In genomic region chr3:89348911-89349868, GRCm38 (mm10) we compare ENCODE assay signal across 8 mouse cellular contexts. TPM values are rescaled to one million over a fixed set of nuclear protein-coding genes. Genes with fewer than 3 reads are reported as not detected.
DNase-seq lines count a peak whose midpoint lies in the region; ATAC-seq and TF ChIP-seq lines count a peak whose summit lies in the region.

No protein-coding gene starts in this region.

- no peak for TF ChIP-seq EP300 in liver, embryonic 14.5 days (IDR thresholded peaks at IDR 0.05; ENCODE audit: low read depth)

- DNase-seq in right cerebral cortex, postnatal 25 days: peak; percentile 40
- no peak for DNase-seq in right cerebral cortex, adult 18-20 months
- peak; percentile 74 for DNase-seq in gastrocnemius, adult 2 months
- no peak for DNase-seq in liver, embryonic 14.5 days (ENCODE audit: low read depth in 3 of 3, low spot score in 3 of 3)
- DNase-seq in frontal cortex, postnatal 25 days (ENCODE audit: low spot score in 2 of 2): no peak

- H3K27ac ChIP-seq in brown adipose tissue, adult 24 weeks (replicated peaks; ENCODE audit: low read depth, low read length): peak overlapping the region; percentile 97
- peak overlapping the region; percentile 90 for H3K27ac ChIP-seq in gastrocnemius, adult 2 months
- H3K27ac ChIP-seq in hindbrain, embryonic 16.5 days (ENCODE audit: low read depth, low read length): peak overlapping the region; percentile 90
- H3K27ac ChIP-seq in liver, embryonic 14.5 days: no peak overlapping the region
- peak overlapping the region; percentile 88 for H3K27ac ChIP-seq in neural tube, embryonic 13.5 days (replicated peaks)

- H3K36me3 ChIP-seq in hindbrain, embryonic 16.5 days (ENCODE audit: control insufficient read depth, insufficient read depth, low read length): peaks cover 7% of the 10 kb centered on the region; the same call in 1 of the 2 replicates
- H3K36me3 ChIP-seq in liver, embryonic 14.5 days (replicated peaks; ENCODE audit: control insufficient read depth, insufficient read depth, low read depth): no peaks in the 10 kb centered on the region
- peaks cover 11% of the 10 kb centered on the region; the same call in 1 of the 2 replicates for H3K36me3 ChIP-seq in neural tube, embryonic 13.5 days

- H3K9me3 ChIP-seq in hindbrain, embryonic 16.5 days (ENCODE audit: control insufficient read depth, low read length): no peaks in the 10 kb centered on the region
- no peaks in the 10 kb centered on the region for H3K9me3 ChIP-seq in liver, embryonic 14.5 days (ENCODE audit: control insufficient read depth, low read length)
- no peaks in the 10 kb centered on the region for H3K9me3 ChIP-seq in neural tube, embryonic 13.5 days

- peak overlapping the region; percentile 98 for H3K4me2 ChIP-seq in hindbrain, embryonic 16.5 days (ENCODE audit: low read length)
- peak overlapping the region; percentile 71 for H3K4me2 ChIP-seq in liver, embryonic 14.5 days (ENCODE audit: low read depth)
- H3K4me2 ChIP-seq in neural tube, embryonic 13.5 days: peak overlapping the region; percentile 95

- intact Hi-C loops in gastrocnemius, adult 2 months (cut with DNase I): loop anchor here (10.0 kb wide), 1 partner anchor 336 kb away; no protein-coding TSS in a partner anchor

- WGBS in hindbrain, embryonic 16.5 days: under 1% methylated on average over 38 of the region's 38 CpGs
- WGBS in liver, embryonic 14.5 days (ENCODE audit: insufficient replicate concordance): 3% methylated on average over 38 of the region's 38 CpGs
- WGBS in neural tube, embryonic 13.5 days: 2% methylated on average over 38 of the region's 38 CpGs

- ATAC-seq in hindbrain, embryonic 16.5 days: peak; percentile 31
- ATAC-seq in liver, embryonic 14.5 days (ENCODE audit: insufficient read depth): no peak; the same call in 1 of the 2 replicates
- peak; percentile 46 for ATAC-seq in neural tube, embryonic 13.5 days (ENCODE audit: low read depth)

- H3K27me3 ChIP-seq in hindbrain, embryonic 16.5 days (replicated peaks; ENCODE audit: control insufficient read depth, insufficient read depth, low read length): no peaks in the 10 kb centered on the region
- H3K27me3 ChIP-seq in liver, embryonic 14.5 days (ENCODE audit: control insufficient read depth, insufficient read depth, low read length): peaks cover 29% of the 10 kb centered on the region
- peaks cover 17% of the 10 kb centered on the region for H3K27me3 ChIP-seq in neural tube, embryonic 13.5 days

- no peak for TF ChIP-seq CTCF in gastrocnemius, adult 2 months (IDR thresholded peaks at IDR 0.05)
- TF ChIP-seq CTCF in liver, embryonic 14.5 days (IDR thresholded peaks at IDR 0.05; ENCODE audit: low read depth): no peak

- peak overlapping the region; percentile 85 for H3K9ac ChIP-seq in hindbrain, embryonic 16.5 days (ENCODE audit: low read depth, low read length)
- H3K9ac ChIP-seq in liver, embryonic 14.5 days (replicated peaks): no peak overlapping the region
- H3K9ac ChIP-seq in neural tube, embryonic 13.5 days: peak overlapping the region; percentile 77

- peak overlapping the region; percentile 81 for H3K4me3 ChIP-seq in brown adipose tissue, adult 24 weeks (ENCODE audit: insufficient read depth, low read depth, low read length)
- H3K4me3 ChIP-seq in gastrocnemius, adult 2 months: peak overlapping the region; percentile 94
- peak overlapping the region; percentile 82 for H3K4me3 ChIP-seq in hindbrain, embryonic 16.5 days (ENCODE audit: low read length)
- peak overlapping the region; percentile 41 to 57 for H3K4me3 ChIP-seq in liver, embryonic 14.5 days (ENCODE audit: insufficient read depth in 1 of 2, low read depth in 2 of 2, low read length in 2 of 2)
- H3K4me3 ChIP-seq in neural tube, embryonic 13.5 days: peak overlapping the region; percentile 62

- peaks cover 7% of the 10 kb centered on the region; the same call in 1 of the 2 replicates for H3K4me1 ChIP-seq in brown adipose tissue, adult 24 weeks (ENCODE audit: control insufficient read depth, insufficient read depth, insufficient read length, low read length)
- H3K4me1 ChIP-seq in hindbrain, embryonic 16.5 days (ENCODE audit: control insufficient read depth, insufficient read depth, low read depth, low read length): peaks cover 13% of the 10 kb centered on the region
- no peaks in the 10 kb centered on the region; a peak in 1 of 4 replicates for H3K4me1 ChIP-seq in liver, embryonic 14.5 days (replicated peaks; ENCODE audit: control insufficient read depth in 2 of 2, insufficient read depth in 2 of 2, low read length in 1 of 2)
- H3K4me1 ChIP-seq in neural tube, embryonic 13.5 days (replicated peaks): peaks cover 23% of the 10 kb centered on the region

RNA-seq across cellular contexts. Expression of gene Adam15, which starts 0.6 kb away (rescaled TPM):
- polyA plus RNA-seq in brown adipose tissue, adult 24 weeks (2012; ENCODE audit: insufficient read depth, insufficient read length, missing spikeins): 28.5 and 31.3 TPM in 2 replicates
- 10 to 100 TPM; 21.7 to 30.5 TPM for total RNA-seq in gastrocnemius, adult 2 months (2021)
- polyA plus RNA-seq in hindbrain, embryonic 16.5 days (2015; fragmentation: Nextera tagmentation; extraction: Ambion mirVana): 74.6 and 84.1 TPM in 2 replicates
- polyA plus RNA-seq in liver, embryonic 14.5 days (2012; rRNA removed): 6.2 TPM in 2 replicates
- 4.0 and 4.9 TPM in 2 replicates for polyA plus RNA-seq in liver, embryonic 14.5 days (2014; fragmentation: Nextera tagmentation; extraction: Ambion mirVana)
- polyA plus RNA-seq in neural tube, embryonic 13.5 days (2015; fragmentation: Nextera tagmentation; extraction: Ambion mirVana): 48.8 and 54.0 TPM in 2 replicates

RNA-seq across cellular contexts. Expression of gene Efna4, which starts 11.4 kb away (rescaled TPM):
- 1.3 TPM in 1 of 2 replicates, not detected in the other for polyA plus RNA-seq in brown adipose tissue, adult 24 weeks (2012; ENCODE audit: insufficient read depth, insufficient read length, missing spikeins)
- total RNA-seq in gastrocnemius, adult 2 months (2021): under 1 TPM; 0.15 to 0.20 TPM
- polyA plus RNA-seq in hindbrain, embryonic 16.5 days (2015; fragmentation: Nextera tagmentation; extraction: Ambion mirVana): 3.9 and 5.0 TPM in 2 replicates
- 0.81 and 0.92 TPM in 2 replicates for polyA plus RNA-seq in liver, embryonic 14.5 days (2012; rRNA removed)
- polyA plus RNA-seq in liver, embryonic 14.5 days (2014; fragmentation: Nextera tagmentation; extraction: Ambion mirVana): 0.62 and 0.78 TPM in 2 replicates
- 8.5 and 10.7 TPM in 2 replicates for polyA plus RNA-seq in neural tube, embryonic 13.5 days (2015; fragmentation: Nextera tagmentation; extraction: Ambion mirVana)

RNA-seq across cellular contexts. Expression of gene Dcst2, which starts 12.6 kb away (rescaled TPM):
- polyA plus RNA-seq in brown adipose tissue, adult 24 weeks (2012; ENCODE audit: insufficient read depth, insufficient read length, missing spikeins): 1.2 and 1.6 TPM in 2 replicates
- not detected for total RNA-seq in gastrocnemius, adult 2 months (2021)
- polyA plus RNA-seq in hindbrain, embryonic 16.5 days (2015; fragmentation: Nextera tagmentation; extraction: Ambion mirVana): 0.10 and 0.11 TPM in 2 replicates
- 0.02 and 0.03 TPM in 2 replicates for polyA plus RNA-seq in liver, embryonic 14.5 days (2012; rRNA removed)
- polyA plus RNA-seq in liver, embryonic 14.5 days (2014; fragmentation: Nextera tagmentation; extraction: Ambion mirVana): 0.04 TPM in 1 of 2 replicates, not detected in the other
- 0.17 TPM in 1 of 2 replicates, not detected in the other for polyA plus RNA-seq in neural tube, embryonic 13.5 days (2015; fragmentation: Nextera tagmentation; extraction: Ambion mirVana)

RNA-seq across cellular contexts. Expression of gene Dcst1, which starts 15.9 kb away (rescaled TPM):
- 0.75 TPM in 1 of 2 replicates, not detected in the other for polyA plus RNA-seq in brown adipose tissue, adult 24 weeks (2012; ENCODE audit: insufficient read depth, insufficient read length, missing spikeins)
- not detected for total RNA-seq in gastrocnemius, adult 2 months (2021)
- polyA plus RNA-seq in hindbrain, embryonic 16.5 days (2015; fragmentation: Nextera tagmentation; extraction: Ambion mirVana): 0.66 and 1.1 TPM in 2 replicates
- polyA plus RNA-seq in liver, embryonic 14.5 days (2012; rRNA removed): 0.03 TPM in 1 of 2 replicates, not detected in the other
- polyA plus RNA-seq in liver, embryonic 14.5 days (2014; fragmentation: Nextera tagmentation; extraction: Ambion mirVana): not detected in 2 replicates
- 0.88 and 1.1 TPM in 2 replicates for polyA plus RNA-seq in neural tube, embryonic 13.5 days (2015; fragmentation: Nextera tagmentation; extraction: Ambion mirVana)

RNA-seq across cellular contexts. Expression of gene Efna3, which starts 26.4 kb away (rescaled TPM):
- polyA plus RNA-seq in brown adipose tissue, adult 24 weeks (2012; ENCODE audit: insufficient read depth, insufficient read length, missing spikeins): 0.44 TPM in 1 of 2 replicates, not detected in the other
- not detected for total RNA-seq in gastrocnemius, adult 2 months (2021)
- polyA plus RNA-seq in hindbrain, embryonic 16.5 days (2015; fragmentation: Nextera tagmentation; extraction: Ambion mirVana): 77.9 and 78.0 TPM in 2 replicates
- polyA plus RNA-seq in liver, embryonic 14.5 days (2012; rRNA removed): 0.06 and 0.13 TPM in 2 replicates
- 0.05 and 0.08 TPM in 2 replicates for polyA plus RNA-seq in liver, embryonic 14.5 days (2014; fragmentation: Nextera tagmentation; extraction: Ambion mirVana)
- polyA plus RNA-seq in neural tube, embryonic 13.5 days (2015; fragmentation: Nextera tagmentation; extraction: Ambion mirVana): 87.4 and 90.1 TPM in 2 replicates

Comparison
In these comparisons a context has a peak if more than half of its experiments do, and no peak if none do; other contexts are left out.
1. DNase-seq: peak in right cerebral cortex, postnatal 25 days (single experiment) and gastrocnemius, adult 2 months (single experiment); none in right cerebral cortex, adult 18-20 months (single experiment), liver, embryonic 14.5 days (0 of 3) and frontal cortex, postnatal 25 days (0 of 2).
2. Peak in every context shown above with its lines, with median percentiles within 50 percentile points of each other: H3K4me3 ChIP-seq and H3K4me2 ChIP-seq.